Mouse (Mus musculus) regulatory T cell (primary cell): Measurements from ENCODE around the gene Oxld1.

Experiments
- in situ Hi-C: fragments of 300-600 bp; cut with MboI, MseI; formaldehyde crosslinking; loops from one replicate; pipeline ENCODE4 v1.15.1; 2025; ENCODE audit warnings: high pct_unique_total_duplicates

The Oxld1 gene

GRCm38 (mm10) chr11:120457772-120458751 lies at the start of gene Oxld1, which contains the start of gene Ccdc137:
Gene Oxld1 (minus strand): TSS chr11:120458068.
Gene Ccdc137 (plus strand): TSS chr11:120458115.
- in situ Hi-C loops: no loop called here

DNA sequence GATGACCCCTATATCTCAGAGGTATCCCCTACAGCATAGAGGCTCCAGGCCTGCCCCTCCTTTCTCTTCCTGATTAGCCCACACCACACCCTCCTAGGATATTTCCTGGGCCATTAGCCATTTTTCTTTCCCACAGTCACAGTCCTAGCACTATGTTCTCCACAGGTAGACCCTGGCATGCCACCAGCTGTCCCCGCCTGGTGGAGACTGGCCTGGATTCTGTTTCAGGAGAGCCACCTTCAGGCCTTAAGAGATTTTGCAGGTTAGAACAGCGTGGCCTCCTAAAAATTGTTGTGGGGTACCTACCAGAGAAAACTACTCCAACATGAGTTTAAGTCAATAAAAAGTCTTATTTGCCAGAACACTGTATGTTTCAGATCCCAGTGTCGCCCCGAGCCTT lies 49.0 kb upstream of the Oxld1 start:
- in situ Hi-C loops: no loop called here

DNA sequence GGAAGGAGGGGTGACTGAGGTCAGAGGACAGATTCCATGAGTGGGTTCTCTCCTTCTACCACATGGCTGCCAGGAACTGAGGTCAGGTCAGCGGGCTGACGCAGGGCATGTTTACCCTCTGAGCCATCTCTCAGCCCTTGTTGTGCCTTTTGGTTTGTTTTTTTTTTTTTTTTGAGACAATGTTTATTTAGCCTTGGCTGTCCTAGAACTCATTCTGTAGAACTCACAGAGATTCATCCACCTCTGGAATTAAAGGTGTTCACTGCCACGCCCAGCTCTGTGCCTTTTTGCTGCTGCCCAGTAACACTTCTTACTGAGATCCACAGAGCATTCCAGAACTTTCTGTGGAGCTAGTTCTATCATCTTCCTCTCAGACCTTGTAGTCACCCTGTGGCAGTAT lies 47.8 kb upstream of the Oxld1 start:
- in situ Hi-C loops: no loop called here

- in situ Hi-C loops: no loop called here
These were observed 43.8 kb upstream of the Oxld1 start for GRCm38 (mm10) chr11:120501701-120502100.

GRCm38 (mm10) chr11:120501018-120501417 lies 43.1 kb upstream of the Oxld1 start:
- in situ Hi-C loops: no loop called here

DNA sequence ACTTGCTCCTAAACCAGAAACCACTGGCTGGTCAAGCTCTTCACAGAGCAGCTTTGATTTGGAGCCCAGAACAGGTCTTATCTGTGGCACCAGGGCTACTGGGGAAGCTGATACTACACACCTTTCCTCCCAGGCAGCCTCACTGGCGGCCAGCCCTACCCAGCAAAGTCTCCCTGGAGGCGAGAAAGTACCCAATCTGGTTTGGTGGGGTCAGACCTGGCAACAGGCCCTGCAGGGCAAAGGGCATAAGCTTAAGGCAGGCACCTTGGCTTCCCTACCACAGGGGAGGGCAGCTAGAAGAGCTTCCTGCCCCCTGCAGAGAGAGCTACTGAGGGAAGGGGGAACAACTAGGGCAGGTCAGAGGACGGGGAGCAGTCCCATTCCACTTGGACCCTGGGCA lies 42.5 kb upstream of the Oxld1 start:
- in situ Hi-C loops: no loop called here

DNA sequence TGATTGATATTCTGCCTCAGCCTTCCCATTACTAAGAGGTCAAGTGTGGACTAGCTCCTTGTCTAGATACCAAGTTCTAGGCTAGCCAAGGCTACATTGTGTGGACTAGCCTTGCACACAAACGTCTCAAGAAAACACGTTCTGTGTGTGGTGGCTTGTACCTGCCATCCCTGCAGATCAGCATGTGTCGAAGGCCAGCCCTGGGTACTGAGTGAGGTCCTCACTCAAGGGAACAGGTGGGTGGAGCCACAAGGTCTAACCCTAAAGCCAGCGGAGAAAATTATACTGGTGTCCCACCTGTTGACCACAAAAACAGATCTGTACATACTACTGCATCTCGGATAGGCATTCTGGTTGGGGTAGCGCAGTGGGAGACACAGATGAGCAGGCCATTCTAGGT lies 42.0 kb upstream of the Oxld1 start:
- in situ Hi-C loops: no loop called here

- in situ Hi-C loops: no loop called here
These were observed 41.0 kb upstream of the Oxld1 start for GRCm38 (mm10) chr11:120498891-120499290.

- in situ Hi-C loops: no loop called here
These were observed 40.4 kb upstream of the Oxld1 start for GRCm38 (mm10) chr11:120498226-120498625.

- in situ Hi-C loops: no loop called here
These were observed 39.6 kb upstream of the Oxld1 start for GRCm38 (mm10) chr11:120497436-120497835.

GRCm38 (mm10) chr11:120493911-120494310 lies 36.0 kb upstream of the Oxld1 start:
- in situ Hi-C loops: no loop called here

GRCm38 (mm10) chr11:120493351-120493750 lies 35.5 kb upstream of the Oxld1 start:
- in situ Hi-C loops: no loop called here

GRCm38 (mm10) chr11:120492878-120493203 lies 35.0 kb upstream of the Oxld1 start:
- in situ Hi-C loops: no loop called here

DNA sequence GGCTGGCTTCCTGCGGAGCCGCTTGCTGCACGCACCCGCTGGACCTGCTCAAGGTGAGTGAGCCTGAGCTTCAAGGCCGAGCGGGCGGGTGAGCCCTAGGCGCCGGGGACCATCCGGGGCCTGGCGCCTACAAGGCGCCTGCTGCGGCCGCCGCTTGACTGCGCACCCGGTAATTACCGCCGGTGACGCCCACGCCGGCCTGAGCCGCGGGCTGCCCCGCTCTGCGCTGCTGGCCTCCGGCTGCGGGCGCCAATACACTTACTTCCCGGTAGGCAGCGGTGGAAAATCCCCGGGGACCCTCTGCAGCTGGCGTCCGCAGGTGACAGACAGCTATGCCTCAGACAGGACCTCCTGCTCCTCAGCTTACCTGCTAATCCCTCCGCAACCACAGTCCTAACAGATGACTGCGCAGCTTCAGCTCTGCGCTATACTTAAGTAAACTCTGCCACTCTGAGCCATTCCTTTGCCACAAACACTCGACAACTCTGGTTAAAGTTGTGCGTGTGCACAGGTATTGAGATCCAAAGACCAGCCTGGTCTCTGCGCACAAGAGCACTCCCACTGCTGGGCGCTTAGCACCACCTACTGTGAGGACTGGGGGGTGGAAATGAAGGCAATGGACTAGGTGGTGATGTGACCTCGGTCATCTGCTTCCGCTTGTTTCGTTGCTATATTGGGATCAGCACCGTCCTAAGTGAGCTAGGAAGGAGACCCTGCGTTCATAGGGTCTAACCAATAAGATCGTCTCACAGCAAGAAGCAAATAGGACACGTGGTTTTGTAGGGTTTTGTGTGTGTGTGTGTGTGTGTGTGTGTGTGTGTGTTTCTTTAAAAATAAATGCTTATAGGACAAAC lies 34.4 kb upstream of the Oxld1 start:
- in situ Hi-C loops: no loop called here

DNA sequence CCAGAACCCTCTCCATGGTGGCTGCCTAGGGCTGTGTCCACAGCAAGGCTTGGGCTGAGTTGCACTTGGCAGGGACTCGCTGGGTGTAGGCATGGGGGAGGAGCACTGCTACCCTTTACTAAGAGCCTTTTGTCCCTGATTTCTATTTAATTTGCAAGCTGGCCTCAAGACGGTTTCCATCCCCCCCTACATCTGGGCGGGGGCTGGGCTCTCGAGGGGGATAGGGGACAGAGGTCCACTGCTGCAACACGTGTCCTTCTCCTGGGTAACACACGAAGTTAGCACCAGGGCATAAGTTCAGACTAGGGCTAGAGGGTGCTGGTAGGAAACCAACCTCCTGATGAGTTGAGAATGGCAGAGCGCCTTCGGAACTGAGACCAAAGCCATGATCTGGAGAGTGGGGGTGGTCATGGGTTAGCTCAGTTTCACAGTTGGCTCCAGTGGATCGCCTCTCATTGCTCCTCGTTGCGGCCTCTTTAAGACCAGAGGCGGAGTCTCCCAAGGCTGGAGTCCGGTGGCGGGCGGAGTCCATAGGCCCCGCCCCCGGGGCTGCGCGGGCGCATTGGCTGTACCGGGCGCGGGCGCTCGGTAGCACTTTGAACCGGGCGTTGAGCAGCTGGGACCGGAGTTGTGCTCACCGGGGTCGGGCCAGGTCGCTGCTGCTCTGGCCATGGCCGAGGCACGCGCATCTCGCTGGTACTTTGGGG lies 33.6 kb upstream of the Oxld1 start, which contains the start of gene Slc25a10:
Slc25a10 (plus strand) TSS at position 524 of the 707 bp plus-strand sequence.
- in situ Hi-C loops: no loop called here

GRCm38 (mm10) chr11:120490291-120491046 lies 32.6 kb upstream of the Oxld1 start:
- in situ Hi-C loops: no loop called here

DNA sequence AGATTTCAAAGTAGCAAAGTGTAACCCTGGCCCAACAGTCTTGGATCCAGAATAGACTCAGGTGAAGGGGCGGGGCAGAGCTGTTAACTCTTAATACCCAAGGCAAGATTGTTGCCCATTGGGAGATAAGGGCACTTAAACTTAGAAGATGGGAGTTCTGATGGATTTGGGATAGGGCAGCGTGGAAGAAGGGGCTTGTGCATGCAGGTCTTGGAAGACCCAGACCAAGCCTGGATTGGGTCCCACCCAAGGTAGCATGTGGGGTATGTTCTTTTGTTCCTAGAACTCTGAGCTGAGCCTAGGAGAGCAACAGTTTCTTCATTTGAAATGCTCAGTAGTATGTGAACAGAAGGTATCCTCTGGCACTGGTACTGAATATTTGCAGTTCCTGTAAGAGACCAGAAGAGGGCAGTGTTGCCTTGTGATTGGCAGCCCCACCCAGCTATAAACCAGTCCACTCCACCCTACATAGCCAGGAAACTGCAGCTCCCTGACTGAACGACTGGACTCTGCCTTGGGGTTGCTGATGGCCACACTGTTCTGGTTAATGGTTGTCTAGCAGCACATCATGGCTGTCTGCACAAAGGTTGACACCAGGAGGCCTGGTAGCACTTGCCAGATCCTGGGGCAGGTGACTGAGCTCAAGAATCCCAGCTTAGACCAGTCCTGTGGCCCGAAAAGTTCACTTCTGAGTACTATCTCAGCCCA lies 31.3 kb upstream of the Oxld1 start:
- in situ Hi-C loops: no loop called here

DNA sequence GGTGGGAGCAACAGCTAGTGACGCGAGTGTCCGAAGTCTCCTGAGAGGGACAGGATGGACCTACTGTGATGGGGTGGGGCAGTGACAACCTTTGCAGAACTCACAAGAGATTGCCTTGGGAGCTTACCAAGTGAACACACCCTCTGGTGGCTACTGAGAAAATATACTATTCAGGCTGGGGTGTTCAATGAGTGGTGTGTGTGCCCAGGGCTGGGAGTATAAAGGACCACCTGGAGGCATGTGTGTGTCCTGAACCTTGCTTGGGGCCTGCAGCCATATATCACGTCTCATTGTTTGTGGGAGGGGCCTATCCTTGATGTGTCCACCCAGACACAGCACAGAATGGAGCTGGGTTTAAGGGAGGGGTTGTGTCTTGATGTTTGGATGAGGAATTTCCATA lies 30.6 kb upstream of the Oxld1 start:
- in situ Hi-C loops: no loop called here

DNA sequence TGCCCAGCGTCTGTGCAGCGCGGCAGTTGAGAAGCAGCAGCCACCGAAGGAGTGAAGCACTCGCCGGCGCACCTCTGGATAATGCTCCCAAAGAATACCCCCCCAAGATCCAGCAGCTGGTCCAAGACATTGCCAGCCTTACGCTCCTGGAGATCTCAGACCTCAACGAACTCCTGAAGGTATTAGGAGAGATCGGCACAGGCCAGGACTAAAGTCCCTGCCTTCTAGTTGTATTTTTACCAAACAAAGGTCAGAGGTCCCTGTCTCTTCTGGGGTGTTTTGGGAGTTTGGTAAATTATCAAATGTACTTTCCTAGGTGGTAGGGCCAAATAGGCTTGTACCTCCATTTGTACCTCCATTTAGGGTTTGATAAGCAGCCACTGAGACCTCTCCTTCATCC lies 27.4 kb upstream of the Oxld1 start:
- in situ Hi-C loops: no loop called here

DNA sequence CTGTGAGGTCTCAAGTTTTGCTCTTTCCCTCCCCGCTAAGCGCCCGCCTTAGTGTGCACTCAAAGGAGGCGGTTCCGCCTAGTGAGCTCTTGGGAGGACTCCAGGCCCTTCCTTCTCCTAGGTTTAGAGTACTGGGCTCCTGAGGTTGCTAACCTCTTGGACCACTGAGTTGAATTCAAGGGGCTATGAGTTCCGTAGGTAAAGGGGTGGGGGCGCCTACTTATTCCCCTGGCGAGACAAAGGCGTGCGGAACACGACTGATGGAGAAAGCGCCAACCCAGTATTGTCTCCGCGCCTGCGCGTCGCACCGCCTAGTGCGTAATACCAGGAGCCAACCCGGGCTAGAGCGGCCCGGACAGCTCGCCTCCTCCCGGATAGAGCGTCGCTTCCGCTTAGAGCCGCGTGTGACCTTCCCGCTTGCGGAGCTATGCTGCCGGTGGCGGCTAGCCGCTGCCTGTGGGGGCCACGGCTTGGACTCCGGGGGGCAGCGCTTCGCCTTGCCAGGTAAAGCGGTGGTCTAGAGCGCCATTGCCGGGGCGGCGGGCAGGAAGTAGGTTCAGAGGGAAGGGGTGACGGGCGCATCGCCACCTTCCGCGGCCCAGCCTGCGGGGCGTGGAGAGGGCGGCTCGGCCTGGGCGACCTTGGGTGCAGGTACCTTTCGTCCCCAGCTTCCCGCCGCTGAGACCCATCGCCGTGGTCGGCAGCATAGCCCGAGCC lies 26.6 kb upstream of the Oxld1 start, which contains the start of gene Mrpl12:
Mrpl12 (plus strand) TSS at position 349 of the 717 bp plus-strand sequence.
- in situ Hi-C loops: no loop called here
